Mouse (Mus musculus): ENCODE measurements around the gene Bcar3.

DNA sequence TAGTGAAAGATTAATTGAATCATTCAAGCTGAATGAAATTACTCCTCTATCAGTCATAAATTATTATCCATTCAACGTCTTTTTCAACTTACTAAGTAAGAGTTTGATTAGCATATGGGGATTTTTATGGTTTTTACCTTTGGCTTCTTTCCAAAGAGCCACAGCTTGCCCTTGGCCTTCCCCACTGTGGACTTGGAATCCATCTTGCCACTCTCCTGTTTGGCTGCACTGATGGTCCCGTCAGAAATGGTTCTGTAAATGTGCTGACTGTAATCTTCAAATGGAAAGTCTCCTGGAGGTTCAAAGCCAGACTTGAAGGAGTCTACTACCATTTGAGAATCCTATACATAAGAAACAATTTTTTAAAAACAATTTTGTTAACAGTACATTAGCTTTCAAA lies 263.8 kb downstream of the Bcar3 start:
- TF ChIP-seq CTCF (IDR thresholded peaks at IDR 0.05; ENCODE audit: low read depth, low read length) (no peak), POLR2A (IDR thresholded peaks at IDR 0.05; ENCODE audit: borderline replicate concordance, low read depth, low read length) (no peak)

Data from bone marrow macrophage, adult 2 months (primary cell).